Mouse (Mus musculus): ENCODE measurements around the gene Gnb5. TPM values are rescaled to one million over a fixed set of nuclear protein-coding genes. Genes with fewer than 3 reads are reported as not detected.

Gene Gnb5
- polyA plus RNA-seq, 1 experiment from 2014 or later: 60.5 TPM

Other genes starting within 250 kb of the Gnb5 start
- gene Myo5a, start 235.3 kb upstream of the Gnb5 start, polyA plus RNA-seq (2015; fragmentation: Nextera tagmentation; extraction: Ambion mirVana): 30.0 and 32.6 TPM in 2 replicates
- 0.36 and 0.42 TPM in 2 replicates for gene Myo5c, start 74.3 kb upstream of the Gnb5 start, polyA plus RNA-seq (2015; fragmentation: Nextera tagmentation; extraction: Ambion mirVana)
- gene Bcl2l10, start 41.5 kb downstream of the Gnb5 start, polyA plus RNA-seq (2015; fragmentation: Nextera tagmentation; extraction: Ambion mirVana): not detected in 2 replicates
- gene Mapk6, start 103.7 kb downstream of the Gnb5 start, polyA plus RNA-seq (2015; fragmentation: Nextera tagmentation; extraction: Ambion mirVana): 178 and 184 TPM in 2 replicates
- gene Leo1, start 135.2 kb downstream of the Gnb5 start, polyA plus RNA-seq (2015; fragmentation: Nextera tagmentation; extraction: Ambion mirVana): 43.3 and 44.5 TPM in 2 replicates

Data from hindbrain, embryonic 13.5 days (tissue).